Comparison of ENCODE assay signal across 8 mouse cellular contexts in the genomic region with DNA sequence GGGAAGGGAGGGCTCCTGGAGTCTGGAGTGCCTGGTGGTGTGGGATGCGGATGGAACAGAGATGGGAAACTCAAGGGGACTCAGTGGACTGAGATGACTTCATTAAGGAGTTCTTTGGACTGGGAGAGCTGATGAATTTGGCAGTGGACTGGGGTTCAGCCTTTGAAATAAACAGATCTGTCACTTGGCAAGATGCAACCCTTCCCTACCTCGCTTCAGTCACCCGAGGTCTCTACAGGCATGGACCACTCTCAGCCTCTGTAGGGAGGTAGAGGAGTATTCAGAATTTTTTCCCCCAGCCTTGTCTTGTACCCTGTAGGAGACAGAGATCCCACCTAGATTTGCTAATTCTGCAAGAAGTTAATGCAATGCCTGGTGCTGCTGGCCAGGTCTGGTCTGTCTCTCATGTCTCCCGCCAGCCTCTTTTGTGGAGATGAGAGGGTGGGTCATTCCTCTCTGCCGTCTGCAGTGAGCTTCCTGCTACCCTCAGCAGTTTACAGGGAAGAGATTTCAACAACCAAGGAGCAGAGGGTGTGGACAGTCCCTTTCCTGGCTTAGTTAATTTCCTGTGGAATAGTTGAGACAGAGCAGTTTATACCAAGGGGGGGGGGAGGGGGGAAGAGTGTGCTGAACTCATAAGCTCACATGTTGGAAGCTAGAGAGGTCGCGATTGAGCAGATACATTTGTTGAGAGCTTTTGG.
DNase-seq lines count a peak whose midpoint lies in the region; ATAC-seq and TF ChIP-seq lines count a peak whose summit lies in the region.

No protein-coding gene starts in this region.

- H3K27ac ChIP-seq in forebrain, embryonic 10.5 days: peak overlapping the region; percentile 63
- no peak overlapping the region for H3K27ac ChIP-seq in forebrain, embryonic 12.5 days
- H3K27ac ChIP-seq in heart, embryonic 10.5 days: peak overlapping the region; percentile 65
- no peak overlapping the region for H3K27ac ChIP-seq in thymus, adult 2 months (ENCODE audit: control insufficient read depth, insufficient read depth, low read length)

- peaks cover 32% of the 10 kb centered on the region for H3K4me1 ChIP-seq in forebrain, embryonic 10.5 days
- H3K4me1 ChIP-seq in forebrain, embryonic 12.5 days: peaks cover 34% of the 10 kb centered on the region
- peaks cover 47% of the 10 kb centered on the region for H3K4me1 ChIP-seq in heart, embryonic 10.5 days
- H3K4me1 ChIP-seq in thymus, adult 2 months (replicated peaks; ENCODE audit: control insufficient read depth, insufficient read depth, low read length): no peaks in the 10 kb centered on the region

- no peak overlapping the region for H3K4me2 ChIP-seq in forebrain, embryonic 12.5 days

- H3K27me3 ChIP-seq in forebrain, embryonic 10.5 days (ENCODE audit: poor library complexity, severe bottlenecking): no peaks in the 10 kb centered on the region
- no peaks in the 10 kb centered on the region for H3K27me3 ChIP-seq in forebrain, embryonic 12.5 days
- no peaks in the 10 kb centered on the region for H3K27me3 ChIP-seq in heart, embryonic 10.5 days (ENCODE audit: insufficient read depth, poor library complexity, severe bottlenecking)
- no peaks in the 10 kb centered on the region for H3K27me3 ChIP-seq in thymus, adult 2 months (ENCODE audit: control insufficient read depth, insufficient read depth, low read length)

- no peak for TF ChIP-seq POLR2A in thymus, adult 2 months (IDR thresholded peaks at IDR 0.05; ENCODE audit: control insufficient read depth, extremely low read depth, insufficient read depth, low read length, poor library complexity)

- 75% methylated on average over 7 of the region's 7 CpGs for whole genome bisulfite sequencing in forebrain, embryonic 10.5 days
- 65% methylated on average over 7 of the region's 7 CpGs for WGBS in forebrain, embryonic 12.5 days
- 28% methylated on average over 7 of the region's 7 CpGs for WGBS in heart, embryonic 10.5 days
- 53% methylated on average over 7 of the region's 7 CpGs for WGBS in thymus, adult 2 months

- no peak overlapping the region for H3K9ac ChIP-seq in forebrain, embryonic 12.5 days

- H3K36me3 ChIP-seq in forebrain, embryonic 10.5 days (replicated peaks): no peaks in the 10 kb centered on the region
- no peaks in the 10 kb centered on the region for H3K36me3 ChIP-seq in forebrain, embryonic 12.5 days (replicated peaks)
- H3K36me3 ChIP-seq in heart, embryonic 10.5 days: no peaks in the 10 kb centered on the region
- H3K36me3 ChIP-seq in thymus, adult 2 months (ENCODE audit: control insufficient read depth, insufficient read depth, low read length): no peaks in the 10 kb centered on the region

- ATAC-seq in forebrain, embryonic 12.5 days (ENCODE audit: low FRiP score): no peak

- TF ChIP-seq CTCF in thymus, adult 2 months (IDR thresholded peaks at IDR 0.05; ENCODE audit: borderline replicate concordance, control insufficient read depth, extremely low read depth, insufficient read depth, low read length, poor library complexity): no peak

- H3K4me3 ChIP-seq in forebrain, embryonic 10.5 days: no peak overlapping the region
- no peak overlapping the region for H3K4me3 ChIP-seq in forebrain, embryonic 12.5 days (replicated peaks)
- H3K4me3 ChIP-seq in heart, embryonic 10.5 days: no peak overlapping the region
- H3K4me3 ChIP-seq in thymus, adult 2 months (ENCODE audit: control insufficient read depth, insufficient read depth, low read length): no peak overlapping the region

- DNase-seq in forebrain, embryonic 10.5 days (ENCODE audit: extremely low spot score, low spot score): no peak
- no peak for DNase-seq in heart, embryonic 10.5 days (ENCODE audit: low spot score)
- DNase-seq in kidney, postnatal 10 days: peak; percentile 48
- peak; percentile 67 for DNase-seq in lung, postnatal 14 days
- no peak for DNase-seq in spleen, adult 12 weeks (ENCODE audit: low spot score)
- no peak for DNase-seq in thymus, adult 2 months
- no peak for DNase-seq in layer of hippocampus, adult 9-11 months

- H3K9me3 ChIP-seq in forebrain, embryonic 10.5 days: no peaks in the 10 kb centered on the region
- no peaks in the 10 kb centered on the region for H3K9me3 ChIP-seq in forebrain, embryonic 12.5 days
- no peaks in the 10 kb centered on the region for H3K9me3 ChIP-seq in heart, embryonic 10.5 days

Comparison
In these comparisons a context has a peak if more than half of its experiments do, and no peak if none do; other contexts are left out.
1. H3K27ac ChIP-seq: peak in forebrain, embryonic 10.5 days (single experiment) and heart, embryonic 10.5 days (single experiment); none in forebrain, embryonic 12.5 days (single experiment) and thymus, adult 2 months (single experiment).
2. DNase-seq: peak in kidney, postnatal 10 days (single experiment) and lung, postnatal 14 days (single experiment); none in forebrain, embryonic 10.5 days (single experiment), heart, embryonic 10.5 days (single experiment), spleen, adult 12 weeks (single experiment), thymus, adult 2 months (single experiment) and layer of hippocampus, adult 9-11 months (single experiment).